Mouse (Mus musculus): ENCODE data around the gene Entpd2. TPM values are rescaled to one million over a fixed set of nuclear protein-coding genes. Genes with fewer than 3 reads are reported as not detected.
"Not testable (repeated sequence)": the region's sequence is repeated elsewhere in the genome, so short reads cannot be mapped to it uniquely, and the experiment has no call there.

The Entpd2 gene
- polyA plus RNA-seq, 1 experiment from 2014 or later: 0.87 TPM

DNA sequence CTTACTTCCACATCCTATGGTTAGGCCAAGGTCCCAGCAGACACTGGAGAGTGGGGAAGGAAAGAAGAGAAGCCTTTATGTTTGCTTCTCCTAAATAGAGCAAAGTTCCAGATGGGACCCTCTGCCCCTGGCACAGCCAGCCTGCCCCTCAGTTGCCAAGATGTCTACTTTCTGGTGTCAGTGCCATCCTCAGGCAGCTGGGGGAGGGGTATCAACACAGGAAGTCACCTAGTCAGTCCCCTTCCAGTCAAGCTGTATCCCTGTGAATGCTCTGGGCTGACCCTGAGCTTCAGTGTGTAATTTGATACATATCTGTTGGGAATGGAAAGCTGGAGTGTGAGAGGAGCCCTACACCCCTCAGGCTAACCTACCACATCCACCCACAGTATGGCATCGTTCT is 1.3 kb downstream of the Entpd2 start:
- Histone ChIP-seq H3K4me2 (no peak overlapping the region), H3K4me3 (no peak overlapping the region), H3K27me3 (peaks cover 84% of the 10 kb centered on the region), H3K4me1 (peaks cover 27% of the 10 kb centered on the region), H3K9me3 (no peaks in the 10 kb centered on the region), H3K27ac (no peak overlapping the region), H3K9ac (no peak overlapping the region), H3K36me3 (no peaks in the 10 kb centered on the region)
- ATAC-seq (ENCODE audit: insufficient number of reproducible peaks, insufficient read depth, low FRiP score, low TSS enrichment, low read depth): no peak
- WGBS: 24% methylated on average over 1 of the region's 1 CpGs

- Histone ChIP-seq H3K4me2 (no peak overlapping the region), H3K27ac (no peak overlapping the region), H3K9ac (no peak overlapping the region), H3K9me3 (no peaks in the 10 kb centered on the region), H3K4me1 (peaks cover 32% of the 10 kb centered on the region), H3K36me3 (no peaks in the 10 kb centered on the region), H3K27me3 (peaks cover 94% of the 10 kb centered on the region), H3K4me3 (no peak overlapping the region)
- WGBS: 93% methylated on average over 7 of the region's 7 CpGs
- no peak for ATAC-seq (ENCODE audit: insufficient number of reproducible peaks, insufficient read depth, low FRiP score, low TSS enrichment, low read depth)
Observed at GRCm38 (mm10) chr2:25398065-25398464, 2.4 kb downstream of the Entpd2 start.

- Histone ChIP-seq H3K9me3 (no peaks in the 10 kb centered on the region), H3K9ac (no peak within 1 kb of the TSS), H3K27me3 (peaks cover 100% of the 10 kb centered on the region), H3K27ac (no peak within 1 kb of the TSS), H3K4me1 (peaks cover 32% of the 10 kb centered on the region), H3K36me3 (no peaks in the 10 kb centered on the region), H3K4me3 (no peak within 1 kb of the TSS), H3K4me2 (no peak within 1 kb of the TSS)
- 67% methylated on average over 8 of the region's 8 CpGs for WGBS
- no peak for ATAC-seq (ENCODE audit: insufficient number of reproducible peaks, insufficient read depth, low FRiP score, low TSS enrichment, low read depth)
Observed at GRCm38 (mm10) chr2:25399051-25399450, 3.4 kb downstream of the Entpd2 start, which contains the start of gene Npdc1. Gene Npdc1 (plus strand): TSS chr2:25399351.

GRCm38 (mm10) chr2:25400291-25400690 is 4.6 kb downstream of the Entpd2 start:
- Histone ChIP-seq H3K36me3 (no peaks in the 10 kb centered on the region), H3K27ac (no peak overlapping the region), H3K4me2 (peak overlapping the region; percentile 37)

GRCm38 (mm10) chr2:25400764-25401163 is 5.1 kb downstream of the Entpd2 start:
- Histone ChIP-seq H3K27ac (no peak overlapping the region), H3K36me3 (no peaks in the 10 kb centered on the region), H3K9ac (no peak overlapping the region), H3K27me3 (peaks cover 95% of the 10 kb centered on the region), H3K4me1 (peaks cover 23% of the 10 kb centered on the region), H3K9me3 (no peaks in the 10 kb centered on the region), H3K4me3 (0 out of 2 replicates have a peak overlapping the region, but pooled peaks have one; percentile 11), H3K4me2 (peak overlapping the region; percentile 37)
- WGBS: 4% methylated on average over 17 of the region's 17 CpGs
- ATAC-seq (ENCODE audit: insufficient number of reproducible peaks, insufficient read depth, low FRiP score, low TSS enrichment, low read depth): no peak

More at GRCm38 (mm10) chr2:25400291-25400690, 4.6 kb downstream of the Entpd2 start:
- Histone ChIP-seq H3K9me3 (no peaks in the 10 kb centered on the region), H3K4me1 (peaks cover 26% of the 10 kb centered on the region), H3K9ac (no peak overlapping the region), H3K27me3 (peaks cover 96% of the 10 kb centered on the region), H3K4me3 (0 out of 2 replicates have a peak overlapping the region, but pooled peaks have one; percentile 11)
- WGBS: 17% methylated on average over 16 of the region's 16 CpGs
- no peak for ATAC-seq (ENCODE audit: insufficient number of reproducible peaks, insufficient read depth, low FRiP score, low TSS enrichment, low read depth)

DNA sequence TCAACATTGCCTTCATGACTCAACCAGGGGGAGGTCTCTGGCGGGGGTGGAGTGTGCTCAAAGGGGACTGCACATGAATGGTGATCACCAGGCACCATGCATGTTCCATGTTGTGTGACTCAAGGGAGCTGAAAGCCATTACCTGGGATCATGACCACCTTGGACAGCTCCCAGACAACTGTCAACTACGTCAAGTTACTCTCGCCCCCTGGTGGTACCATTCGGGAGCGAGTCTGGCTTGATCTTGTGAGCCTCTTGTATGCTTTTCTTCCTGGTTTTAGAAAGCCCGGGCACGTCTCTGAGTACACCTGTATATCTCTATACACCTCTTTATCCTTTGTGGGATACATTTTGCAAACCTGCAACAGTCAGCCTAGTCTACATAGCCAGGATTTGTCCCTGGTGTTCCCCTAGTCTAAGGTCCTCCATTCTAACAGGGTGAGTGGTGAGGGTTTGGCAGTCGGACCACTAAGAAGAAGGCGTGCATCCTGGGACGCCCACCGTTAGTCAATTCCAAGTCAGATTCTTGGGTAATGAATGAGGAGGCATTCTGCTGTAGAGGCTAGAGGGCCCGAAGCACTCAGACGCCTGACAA is 6.8 kb downstream of the Entpd2 start:
- peaks cover 87% of the 10 kb centered on the region for H3K27me3 ChIP-seq
- H3K4me2 ChIP-seq: peak overlapping the region; percentile 80
- 0 out of 2 replicates have a peak, but pooled peaks have one; percentile 33 for ATAC-seq (ENCODE audit: insufficient number of reproducible peaks, insufficient read depth, low FRiP score, low TSS enrichment, low read depth)
- H3K9me3 ChIP-seq: no peaks in the 10 kb centered on the region
- no peak overlapping the region; the same call in 1 of the 2 replicates for H3K27ac ChIP-seq
- no peaks in the 10 kb centered on the region for H3K36me3 ChIP-seq
- peak overlapping the region; percentile 63 for H3K4me3 ChIP-seq
- under 1% methylated on average over 13 of the region's 13 CpGs for WGBS
- H3K9ac ChIP-seq: peak overlapping the region; percentile 74
- peaks cover 14% of the 10 kb centered on the region; the same call in 1 of the 2 replicates for H3K4me1 ChIP-seq

- no peaks in the 10 kb centered on the region for H3K36me3 ChIP-seq
- peak overlapping the region; percentile 63 for H3K4me3 ChIP-seq
- H3K27ac ChIP-seq: no peak overlapping the region; the same call in 1 of the 2 replicates
- H3K9me3 ChIP-seq: no peaks in the 10 kb centered on the region
- 2% methylated on average over 53 of the region's 54 CpGs for WGBS
- peak overlapping the region; percentile 80 for H3K4me2 ChIP-seq
- H3K27me3 ChIP-seq: peaks cover 81% of the 10 kb centered on the region
- ATAC-seq (ENCODE audit: insufficient number of reproducible peaks, insufficient read depth, low FRiP score, low TSS enrichment, low read depth): no peak
- peak overlapping the region; percentile 74 for H3K9ac ChIP-seq
- H3K4me1 ChIP-seq: peaks cover 14% of the 10 kb centered on the region; the same call in 1 of the 2 replicates
Observed at GRCm38 (mm10) chr2:25402972-25403601, 7.4 kb downstream of the Entpd2 start.

- no peaks in the 10 kb centered on the region for H3K36me3 ChIP-seq
- peaks cover 14% of the 10 kb centered on the region; the same call in 1 of the 2 replicates for H3K4me1 ChIP-seq
- H3K4me3 ChIP-seq: peak overlapping the region; percentile 63
- WGBS: 86% methylated on average over 4 of the region's 4 CpGs
- peak overlapping the region; percentile 80 for H3K4me2 ChIP-seq
- no peaks in the 10 kb centered on the region for H3K9me3 ChIP-seq
- ATAC-seq (ENCODE audit: insufficient number of reproducible peaks, insufficient read depth, low FRiP score, low TSS enrichment, low read depth): no peak
- no peak overlapping the region for H3K9ac ChIP-seq
- peaks cover 72% of the 10 kb centered on the region for H3K27me3 ChIP-seq
- H3K27ac ChIP-seq: no peak overlapping the region
Observed at GRCm38 (mm10) chr2:25403994-25404393, 8.3 kb downstream of the Entpd2 start.

DNA sequence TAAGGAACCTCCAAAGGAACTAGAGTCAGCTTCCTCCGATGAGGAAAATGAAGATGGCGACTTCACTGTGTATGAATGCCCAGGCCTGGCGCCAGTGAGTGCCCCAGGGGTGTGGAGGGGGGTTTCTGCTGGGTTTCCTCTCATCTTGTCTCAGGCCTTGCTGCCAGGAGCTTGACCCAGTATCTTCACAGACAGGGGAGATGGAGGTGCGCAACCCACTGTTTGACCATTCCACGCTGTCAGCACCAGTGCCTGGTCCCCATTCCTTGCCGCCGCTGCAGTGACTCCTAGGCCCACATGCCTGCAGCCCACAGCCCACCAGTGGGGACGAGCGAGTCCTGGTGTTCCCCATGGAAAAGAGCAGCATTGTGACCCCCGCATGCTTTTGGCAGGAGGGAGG is 13.2 kb downstream of the Entpd2 start:
- Histone ChIP-seq H3K4me1 (no peaks in the 10 kb centered on the region), H3K4me2 (no peak overlapping the region), H3K27ac (no peak overlapping the region), H3K36me3 (no peaks in the 10 kb centered on the region), H3K27me3 (peaks cover 29% of the 10 kb centered on the region), H3K9me3 (no peaks in the 10 kb centered on the region), H3K9ac (no peak overlapping the region), H3K4me3 (no peak overlapping the region)
- no peak for ATAC-seq (ENCODE audit: insufficient number of reproducible peaks, insufficient read depth, low FRiP score, low TSS enrichment, low read depth)
- 83% methylated on average over 10 of the region's 10 CpGs for WGBS

- not testable (repeated sequence) for H3K9ac ChIP-seq, H3K9me3 ChIP-seq
Observed at GRCm38 (mm10) chr2:25413436-25413835, 17.8 kb downstream of the Entpd2 start.

GRCm38 (mm10) chr2:25417426-25417825 is 21.8 kb downstream of the Entpd2 start:
- ATAC-seq (ENCODE audit: insufficient number of reproducible peaks, insufficient read depth, low FRiP score, low TSS enrichment, low read depth): no peak
- H3K9me3 ChIP-seq: no peaks in the 10 kb centered on the region
- no peaks in the 10 kb centered on the region for H3K36me3 ChIP-seq
- no peaks in the 10 kb centered on the region for H3K4me1 ChIP-seq
- no peak overlapping the region for H3K27ac ChIP-seq
- no peak overlapping the region for H3K4me2 ChIP-seq
- H3K27me3 ChIP-seq: peaks cover under 1% of the 10 kb centered on the region; the same call in 1 of the 2 replicates
- 19% methylated on average over 3 of the region's 3 CpGs for WGBS
- H3K9ac ChIP-seq: no peak overlapping the region
- no peak overlapping the region for H3K4me3 ChIP-seq

More at GRCm38 (mm10) chr2:25413436-25413835, 17.8 kb downstream of the Entpd2 start:
- H3K4me3 ChIP-seq; H3K4me1 ChIP-seq; H3K36me3 ChIP-seq; H3K27me3 ChIP-seq; H3K27ac ChIP-seq; ATAC-seq (ENCODE audit: insufficient number of reproducible peaks, insufficient read depth, low FRiP score, low TSS enrichment, low read depth); H3K4me2 ChIP-seq: not testable (repeated sequence)

DNA sequence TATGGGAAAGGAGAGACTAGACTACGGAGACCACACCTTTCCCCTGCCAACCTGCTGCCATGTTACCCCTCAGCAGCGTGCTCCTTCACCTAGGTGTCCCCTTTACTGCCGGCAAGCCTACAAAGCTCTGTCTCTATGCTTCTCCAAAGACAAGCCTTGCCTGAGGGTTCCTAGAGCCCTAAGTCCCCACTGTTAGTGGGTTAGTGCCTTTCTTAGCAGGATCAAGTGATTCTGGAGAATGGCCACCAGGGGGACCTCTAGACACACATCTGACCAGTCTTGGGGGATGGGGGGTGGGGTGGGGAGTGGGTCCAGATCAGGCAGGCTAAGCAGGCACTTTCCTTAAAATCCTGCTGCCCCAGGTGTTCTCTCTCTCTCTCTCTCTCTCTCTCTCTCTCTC is 26.2 kb downstream of the Entpd2 start:
- 21% methylated on average over 3 of the region's 3 CpGs for WGBS
- ATAC-seq (ENCODE audit: insufficient number of reproducible peaks, insufficient read depth, low FRiP score, low TSS enrichment, low read depth): no peak
- peaks cover 42% of the 10 kb centered on the region for H3K27me3 ChIP-seq
- no peak overlapping the region for H3K4me2 ChIP-seq
- no peaks in the 10 kb centered on the region for H3K9me3 ChIP-seq
- no peak overlapping the region for H3K4me3 ChIP-seq
- no peak overlapping the region for H3K9ac ChIP-seq
- H3K27ac ChIP-seq: no peak overlapping the region
- no peaks in the 10 kb centered on the region for H3K36me3 ChIP-seq
- H3K4me1 ChIP-seq: no peaks in the 10 kb centered on the region

Measured in embryonic facial prominence, embryonic 13.5 days (tissue).